Comparison of ENCODE assay signal across 19 mouse cellular contexts in genomic region chr2:31814699-31815098, GRCm38 (mm10). TPM values are rescaled to one million over a fixed set of nuclear protein-coding genes. Genes with fewer than 3 reads are reported as not detected.
A peak's percentile ranks its signal among the peaks of the same experiment; 100 is the strongest.
DNase-seq lines count a peak whose midpoint lies in the region; ATAC-seq and TF ChIP-seq lines count a peak whose summit lies in the region.
"Had no signal": no experiment of that assay in that cellular context is flagged by ENCODE, and none has a peak within 500 bp of the region (broad histone marks: within the 10 kb centered on the region; RNA-seq: fewer than 3 reads in every experiment).

No protein-coding gene starts in this region.

- no peaks in the 10 kb centered on the region; the same call in 1 of the 2 replicates for H3K4me1 ChIP-seq in lung, postnatal 0 days (ENCODE audit: insufficient read depth, low read depth, low read length)

- H3K36me3 ChIP-seq in lung, postnatal 0 days (ENCODE audit: insufficient read depth, low read length), result no peaks in the 10 kb centered on the region
- H3K36me3 ChIP-seq: embryonic facial prominence, embryonic 15.5 days; heart, embryonic 13.5 days; midbrain, embryonic 12.5 days had no signal

- TF ChIP-seq CTCF in lung, postnatal 0 days (IDR thresholded peaks at IDR 0.05), result no peak

- ATAC-seq in lung, postnatal 0 days, result no peak

- peak; percentile 40 for DNase-seq in layer of hippocampus, adult 9-11 months
- no peak for DNase-seq in layer of hippocampus, adult 8-10 months (ENCODE audit: low spot score in 2 of 2)
- peak; percentile 68 for DNase-seq in fat pad, adult 2 months (ENCODE audit: extremely low read depth, low read depth, low spot score)
- peak; percentile 50 to 60 for DNase-seq in natural killer cell, adult 2 months (ENCODE audit: low spot score in 2 of 2)
- peak; percentile 34 to 58 for DNase-seq in thymus, postnatal 10 days (ENCODE audit: low spot score in 2 of 2)
- DNase-seq in lung, postnatal 0 days (ENCODE audit: low spot score), result no peak
- no peak for DNase-seq in retina, postnatal 1 day
- no peak for DNase-seq in adrenal gland, adult 2 months

- H3K9ac ChIP-seq in lung, postnatal 0 days (replicated peaks; ENCODE audit: low read depth), result no peak overlapping the region
- H3K9ac ChIP-seq: embryonic facial prominence, embryonic 15.5 days; heart, embryonic 13.5 days; liver, embryonic 14.5 days; midbrain, embryonic 12.5 days had no signal

- no peak overlapping the region for H3K4me2 ChIP-seq in lung, postnatal 0 days (replicated peaks; ENCODE audit: low read depth, low read length)
- H3K4me2 ChIP-seq: embryonic facial prominence, embryonic 15.5 days; heart, embryonic 13.5 days; midbrain, embryonic 12.5 days had no signal

- WGBS in lung, postnatal 0 days, result 60% methylated on average over 7 of the region's 7 CpGs

- H3K9me3 ChIP-seq in lung, postnatal 0 days (ENCODE audit: low read length), result no peaks in the 10 kb centered on the region
- H3K9me3 ChIP-seq: embryonic facial prominence, embryonic 15.5 days; heart, embryonic 13.5 days; midbrain, embryonic 12.5 days had no signal

- no peak overlapping the region for H3K27ac ChIP-seq in lung, postnatal 0 days (ENCODE audit: low read length)
- H3K27ac ChIP-seq: embryonic facial prominence, embryonic 15.5 days; heart, embryonic 13.5 days; liver, embryonic 14.5 days; midbrain, embryonic 12.5 days; stomach, postnatal 0 days had no signal

- no peak overlapping the region for H3K4me3 ChIP-seq in lung, postnatal 0 days (ENCODE audit: low read depth, low read length)
- H3K4me3 ChIP-seq: embryonic facial prominence, embryonic 15.5 days; heart, embryonic 13.5 days; midbrain, embryonic 12.5 days had no signal

- H3K27me3 ChIP-seq in lung, postnatal 0 days (replicated peaks; ENCODE audit: insufficient read depth, low read length), result no peaks in the 10 kb centered on the region
- H3K27me3 ChIP-seq: embryonic facial prominence, embryonic 15.5 days had no signal

- no peak for TF ChIP-seq EP300 in lung, postnatal 0 days (IDR thresholded peaks at IDR 0.05)

RNA-seq across cellular contexts. Expression of gene Qrfp, which starts 4.3 kb away (rescaled TPM):
- not detected for total RNA-seq in layer of hippocampus, adult 8-10 months (2022)
- 0.04 and 0.13 TPM in 2 replicates for polyA plus RNA-seq in lung, postnatal 0 days (2015; fragmentation: Nextera tagmentation; extraction: Ambion mirVana)
- not detected for total RNA-seq in adrenal gland, adult 2 months (2021)
- not detected in 2 replicates for polyA plus RNA-seq in adrenal gland, adult 2 months (2012; rRNA removed)
- total RNA-seq: adrenal gland, postnatal 25 days; gastrocnemius, postnatal 36 days; heart, postnatal 4 days; layer of hippocampus, adult 18-20 months; MEL had no signal
- polyA plus RNA-seq: kidney, embryonic 14.5 days; liver, embryonic 14.5 days had no signal

RNA-seq across cellular contexts. Expression of gene Fibcd1, which starts 31.1 kb away (rescaled TPM):
- total RNA-seq in layer of hippocampus, adult 8-10 months (2022), result 100 to 1,000 TPM in 1 of 4 experiments, 10 to 100 TPM in 3; 82.5 to 102 (median 90.0) TPM
- polyA plus RNA-seq in lung, postnatal 0 days (2015; fragmentation: Nextera tagmentation; extraction: Ambion mirVana), result 0.02 and 0.08 TPM in 2 replicates
- total RNA-seq in adrenal gland, adult 2 months (2021), result not detected
- 0.06 and 0.07 TPM in 2 replicates for polyA plus RNA-seq in adrenal gland, adult 2 months (2012; rRNA removed)
- total RNA-seq: gastrocnemius, postnatal 36 days; heart, postnatal 4 days; MEL had no signal
- polyA plus RNA-seq: heart, embryonic 13.5 days had no signal

Comparison
In these comparisons a context has a peak if more than half of its experiments do, and no peak if none do; other contexts are left out.
1. DNase-seq: peak in layer of hippocampus, adult 9-11 months (single experiment), fat pad, adult 2 months (single experiment), natural killer cell, adult 2 months (2 of 2) and thymus, postnatal 10 days (2 of 2); none in layer of hippocampus, adult 8-10 months (0 of 2), lung, postnatal 0 days (single experiment), retina, postnatal 1 day (single experiment) and adrenal gland, adult 2 months (single experiment).
2. RNA of gene Fibcd1, which starts 31.1 kb away (total RNA-seq): 82.5 to 102 TPM in layer of hippocampus, adult 8-10 months; not detected in adrenal gland, adult 2 months; every median in the first group is over 10 times any median in the second.